Mouse (Mus musculus) fat pad, adult 2 months (tissue): ENCODE data around the gene Nop2.

ENCODE experiments used
- DNase-seq: peaks from one replicate; pipeline ENCODE4 v3.0.0-alpha.2; 2011; ENCODE audit warnings: low read depth, low spot score; ENCODE audit errors: extremely low read depth

The Nop2 gene

GRCm38 (mm10) chr6:125109371-125109770 is 22.3 kb upstream of the Nop2 start:
- DNase-seq = no peak

DNA sequence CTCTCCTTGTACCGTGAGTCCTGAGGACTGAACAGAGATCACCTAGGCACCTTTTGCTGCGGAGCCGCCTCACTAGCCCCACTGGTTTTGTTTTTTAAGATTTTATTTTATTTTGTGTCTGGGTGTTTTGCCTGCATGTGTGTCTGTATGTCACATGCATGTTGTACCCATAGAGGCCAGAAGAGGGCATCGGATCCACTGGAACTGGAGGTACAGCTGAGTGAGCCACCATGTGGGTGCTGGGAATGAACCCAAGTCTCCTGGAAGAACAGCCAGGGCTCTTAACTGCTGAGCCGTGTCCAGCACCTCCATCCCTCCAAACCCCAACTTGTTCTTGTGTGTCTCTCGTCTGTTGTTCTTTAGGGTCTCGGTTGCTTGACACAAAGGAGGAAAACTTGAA is 20.8 kb upstream of the Nop2 start:
- no peak for DNase-seq

- DNase-seq = no peak
Observed at GRCm38 (mm10) chr6:125112553-125112952, 19.2 kb upstream of the Nop2 start.

DNA sequence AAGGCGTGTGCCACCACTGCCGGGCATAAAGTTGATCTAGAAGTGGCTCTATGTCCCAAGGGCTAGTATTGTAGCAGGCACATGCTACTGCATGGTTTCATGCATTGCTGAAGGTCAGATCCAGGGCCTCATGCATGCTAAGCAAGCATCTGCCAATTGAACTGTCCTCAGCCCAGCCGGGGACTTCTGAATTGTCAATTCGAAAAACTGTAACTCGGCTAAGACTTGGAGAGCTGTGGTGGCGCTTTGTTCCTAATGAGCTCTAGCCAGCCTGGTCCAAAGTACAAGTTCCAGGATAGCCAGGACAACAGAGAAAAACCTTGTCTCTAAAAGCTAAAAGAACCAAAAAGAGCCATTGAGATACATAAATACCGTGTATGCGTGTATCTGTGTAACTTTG is 12.3 kb upstream of the Nop2 start:
- DNase-seq = no peak

DNA sequence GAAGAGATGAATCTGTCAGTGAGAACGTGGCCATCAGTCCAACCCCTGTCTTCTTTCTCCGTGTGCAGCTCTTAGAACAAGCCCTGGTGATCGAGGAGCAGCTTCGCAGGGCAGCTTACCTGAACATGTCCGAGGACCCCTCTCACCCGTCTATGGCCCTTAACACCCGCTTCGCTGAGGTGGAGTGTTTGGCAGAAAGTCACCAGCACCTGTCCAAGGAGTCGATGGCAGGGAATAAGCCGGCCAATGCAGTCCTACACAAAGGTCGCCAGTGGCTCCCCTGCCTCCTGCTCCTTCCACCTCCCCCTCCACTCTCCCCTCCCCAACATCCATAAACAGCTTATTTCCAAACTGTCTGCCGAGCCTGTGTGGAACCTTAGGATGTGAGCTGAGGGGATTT is 3.0 kb upstream of the Nop2 start:
- no peak for DNase-seq

- DNase-seq = no peak
Observed at GRCm38 (mm10) chr6:125129710-125130402, 1.9 kb upstream of the Nop2 start.

DNA sequence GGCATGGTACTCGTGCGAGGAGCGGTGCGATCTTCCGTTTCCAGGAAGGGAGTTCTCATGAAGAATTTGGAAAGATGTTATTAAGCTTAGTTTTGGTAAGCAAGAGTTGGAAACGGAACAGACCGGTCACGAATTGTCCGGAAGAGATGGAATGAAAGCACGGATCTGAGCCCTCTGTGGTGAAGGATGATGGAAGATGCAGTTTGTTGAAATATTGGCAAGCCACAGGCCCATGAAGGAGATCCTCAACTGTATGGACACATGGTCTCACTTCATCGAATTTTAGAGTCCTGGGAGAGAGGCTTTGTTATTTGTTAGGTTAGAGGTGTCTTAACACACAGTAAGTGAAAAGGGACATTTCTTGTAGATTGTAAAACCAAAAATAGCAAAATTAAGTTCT is 761 bp downstream of the Nop2 start:
- no peak for DNase-seq

GRCm38 (mm10) chr6:125137002-125137671 is 5.4 kb downstream of the Nop2 start:
- DNase-seq = no peak

DNA sequence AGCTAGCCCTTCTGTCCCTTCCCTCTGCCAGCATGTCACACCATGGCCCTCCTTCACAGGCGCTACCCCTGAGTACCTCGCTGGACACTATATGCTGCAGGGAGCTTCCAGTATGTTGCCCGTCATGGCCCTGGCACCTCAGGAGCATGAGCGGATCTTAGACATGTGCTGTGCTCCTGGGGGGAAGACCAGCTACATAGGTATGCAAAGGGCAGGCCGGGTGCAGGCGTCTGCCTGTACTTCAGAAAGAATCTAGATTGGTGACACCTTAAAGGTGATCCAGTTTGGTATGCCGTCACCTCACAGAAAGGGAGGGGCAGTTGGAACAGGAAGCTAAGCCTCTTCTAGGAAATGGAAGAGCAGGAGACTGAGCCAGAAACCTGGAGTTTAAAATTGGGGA is 8.0 kb downstream of the Nop2 start:
- no peak for DNase-seq

GRCm38 (mm10) chr6:125142436-125142835 is 10.7 kb downstream of the Nop2 start:
- DNase-seq = no peak

DNA sequence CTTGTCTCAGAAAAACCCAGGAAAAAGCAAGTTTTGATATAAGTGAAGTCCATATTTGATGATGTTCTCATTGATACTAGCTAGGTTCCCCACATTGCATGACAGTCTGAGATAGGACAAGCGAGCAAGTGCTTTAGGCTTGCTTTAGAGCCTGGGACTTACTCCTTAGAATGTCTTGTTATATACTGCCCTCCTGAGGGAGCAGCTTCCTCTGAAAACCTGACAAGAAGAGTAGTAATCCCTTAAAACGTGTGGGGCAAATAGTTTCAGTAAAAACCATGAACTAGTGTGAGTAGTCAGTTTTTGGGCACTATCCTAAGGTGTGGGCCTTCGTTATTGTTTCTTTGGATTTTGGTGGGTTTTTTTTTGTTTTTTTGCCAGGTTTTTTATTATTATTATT is 11.4 kb downstream of the Nop2 start:
- DNase-seq = no peak

- DNase-seq = no peak
Observed at GRCm38 (mm10) chr6:125143904-125144303, 12.2 kb downstream of the Nop2 start.

DNA sequence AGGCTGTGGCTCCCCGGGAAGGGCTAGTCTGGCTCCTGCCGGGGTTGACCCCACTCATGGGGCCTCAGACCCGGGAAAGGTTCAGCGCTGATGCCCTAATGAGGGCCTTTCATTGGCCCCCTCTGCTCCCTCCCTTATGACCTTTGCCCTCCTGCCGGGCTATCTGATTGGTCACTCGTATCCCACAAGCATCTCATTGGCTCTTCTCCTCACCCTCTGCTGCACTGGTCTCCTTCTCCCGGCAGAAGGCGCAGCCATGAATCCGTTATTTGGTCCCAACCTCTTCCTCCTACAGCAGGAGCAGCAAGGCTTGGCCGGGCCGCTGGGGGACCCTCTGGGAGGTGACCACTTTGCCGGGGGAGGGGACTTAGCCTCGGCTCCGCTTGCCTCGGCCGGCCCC is 13.3 kb downstream of the Nop2 start, which contains the start of gene Iffo1:
Gene Iffo1 (plus strand): TSS at position 241 of the 400 bp plus-strand sequence.
- DNase-seq = no peak

DNA sequence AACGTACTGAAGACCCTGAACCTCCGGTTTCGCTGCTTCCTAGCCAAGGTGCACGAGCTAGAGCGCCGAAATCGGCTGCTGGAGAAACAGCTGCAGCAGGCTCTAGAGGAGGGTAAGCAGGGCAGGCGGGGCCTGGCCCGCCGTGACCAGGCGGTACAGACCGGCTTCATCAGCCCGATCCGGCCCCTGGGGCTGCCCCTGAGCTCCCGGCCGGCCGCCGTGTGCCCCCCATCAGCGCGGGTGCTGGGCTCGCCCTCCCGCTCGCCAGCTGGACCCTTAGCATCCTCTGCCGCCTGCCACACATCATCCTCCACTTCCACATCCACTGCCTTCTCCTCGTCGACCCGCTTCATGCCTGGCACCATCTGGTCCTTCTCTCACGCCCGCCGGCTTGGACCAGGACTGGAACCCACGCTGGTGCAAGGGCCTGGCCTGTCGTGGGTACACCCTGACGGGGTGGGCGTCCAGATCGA is 13.8 kb downstream of the Nop2 start:
- no peak for DNase-seq

GRCm38 (mm10) chr6:125146148-125146547 is 14.4 kb downstream of the Nop2 start:
- DNase-seq = no peak

DNA sequence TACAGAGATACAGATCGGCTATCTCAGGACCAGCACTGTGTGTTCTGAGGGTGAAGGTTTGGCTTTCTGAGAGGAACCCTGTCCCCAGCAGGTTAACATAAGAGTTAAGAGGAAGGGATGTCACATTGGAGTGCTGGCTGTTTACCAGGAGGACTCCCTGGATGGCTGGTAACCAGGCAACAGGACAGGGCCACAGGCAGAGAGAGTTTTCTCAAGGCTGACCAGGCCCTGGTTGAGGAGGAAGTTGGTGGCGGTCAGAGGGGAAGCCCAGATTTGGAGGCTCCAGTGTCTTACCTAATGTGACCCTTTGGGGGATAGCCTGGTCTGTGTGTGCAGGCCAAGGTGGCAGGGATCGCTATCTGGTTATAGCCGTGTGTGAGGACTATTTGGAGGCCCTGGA is 15.1 kb downstream of the Nop2 start:
- DNase-seq = no peak

DNA sequence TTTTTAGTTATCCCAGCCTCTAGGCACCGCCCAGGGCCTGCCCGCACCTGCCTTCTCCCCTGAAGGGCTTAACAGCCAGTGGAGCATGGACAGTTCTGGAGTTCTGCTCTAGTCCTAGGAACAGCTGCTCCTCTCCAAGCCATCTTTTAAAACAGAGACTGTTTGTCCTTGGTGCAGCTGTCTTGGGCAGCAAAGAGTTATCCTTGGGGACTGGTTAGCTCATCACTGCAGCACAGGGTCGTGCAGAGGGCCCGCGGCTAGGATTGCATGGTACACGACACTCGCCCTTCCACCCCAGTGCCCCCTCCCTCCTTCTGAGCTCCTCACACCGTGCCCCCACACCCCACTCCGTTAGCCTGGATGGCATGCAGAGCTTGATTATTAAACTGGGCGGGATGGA is 15.6 kb downstream of the Nop2 start:
- no peak for DNase-seq

DNA sequence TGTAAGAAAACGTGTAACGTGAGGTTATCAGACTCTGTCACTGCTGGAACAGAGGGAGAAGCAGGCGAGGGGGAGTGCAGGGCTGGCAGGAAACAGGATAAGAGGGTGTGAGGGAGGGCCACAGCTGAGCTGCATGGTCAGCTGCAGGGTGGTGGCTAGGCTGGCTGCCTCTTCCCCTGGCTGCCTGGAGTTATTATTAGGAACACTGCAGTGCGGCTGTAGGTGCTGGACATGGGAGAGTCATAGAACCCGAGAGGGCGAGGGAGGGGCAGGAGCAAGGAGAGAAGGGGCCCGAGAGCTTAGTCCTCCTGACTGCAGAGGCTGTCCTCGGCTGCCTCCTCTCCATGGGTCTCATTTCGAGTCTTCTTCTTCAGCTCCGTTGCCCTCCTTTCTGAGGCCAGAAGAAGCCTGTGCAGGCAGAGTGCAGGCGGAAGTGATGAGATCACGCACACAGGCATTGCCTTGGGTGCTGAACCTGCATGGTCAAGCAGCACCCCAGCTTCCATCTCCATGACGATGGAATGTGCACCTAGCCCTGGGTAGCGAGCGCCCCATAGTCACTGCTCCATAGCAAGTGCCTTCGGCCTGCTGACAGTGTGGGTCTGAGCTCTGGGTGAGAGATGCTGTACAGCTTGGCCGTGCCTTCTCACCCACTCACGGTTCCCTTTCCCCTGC is 16.7 kb downstream of the Nop2 start:
- DNase-seq = no peak

- no peak for DNase-seq
Observed at GRCm38 (mm10) chr6:125148926-125149568, 17.3 kb downstream of the Nop2 start.

- DNase-seq = no peak
Observed at GRCm38 (mm10) chr6:125149569-125149950, 17.9 kb downstream of the Nop2 start.

DNA sequence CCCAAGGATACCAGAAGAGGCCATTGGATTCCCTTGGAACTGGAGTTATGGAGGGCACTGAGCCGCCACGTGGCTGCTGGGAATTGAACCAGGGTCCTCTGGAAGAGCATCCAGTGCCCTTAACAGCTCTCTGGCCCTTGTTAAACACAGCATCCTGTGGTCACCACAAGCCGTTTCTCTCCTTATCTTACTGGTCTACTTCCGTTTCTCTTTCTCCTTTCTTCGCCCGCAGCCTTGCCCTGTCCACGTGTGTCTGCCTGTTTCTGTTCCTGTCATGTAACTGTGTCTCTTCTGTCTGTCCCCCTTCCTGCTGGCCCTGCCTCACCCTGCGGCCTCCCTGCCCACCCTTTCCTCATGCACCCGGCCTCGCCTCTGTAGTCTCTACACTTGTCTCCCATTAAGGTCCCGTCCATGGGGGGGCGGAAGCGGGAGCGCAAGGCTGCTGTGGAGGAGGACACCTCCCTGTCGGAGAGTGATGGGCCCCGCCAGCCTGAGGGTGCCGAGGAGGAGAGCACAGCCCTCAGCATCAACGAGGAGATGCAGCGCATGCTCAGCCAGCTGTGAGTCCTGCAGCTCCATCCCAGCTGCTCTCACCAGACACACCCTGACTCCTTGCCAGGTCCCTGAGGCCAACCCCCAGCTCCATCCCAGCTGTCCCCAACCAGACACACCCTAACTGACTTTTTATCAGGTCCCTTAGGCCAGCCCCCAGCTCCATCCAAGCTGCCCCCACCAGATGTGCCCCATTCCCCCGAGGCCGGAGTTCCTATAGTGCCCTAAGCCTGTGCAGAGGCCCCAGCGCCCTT is 20.7 kb downstream of the Nop2 start:
- no peak for DNase-seq
